Mouse (Mus musculus) bone marrow macrophage, adult 2 months (primary cell): ENCODE measurements around the gene Cfap43. TPM values are rescaled to one million over a fixed set of nuclear protein-coding genes. Genes with fewer than 3 reads are reported as not detected.
"Not testable (repeated sequence)": the region's sequence is repeated elsewhere in the genome, so short reads cannot be mapped to it uniquely, and the experiment has no call there.

ENCODE experiments used
- H3K27ac ChIP-seq: 2 replicates; pipeline ENCODE4 v1.5.1; 2012; ENCODE audit warnings: low read depth, low read length; ENCODE audit not compliant: insufficient read depth
- H3K4me1 ChIP-seq: 2 replicates; pipeline ENCODE4 v1.6.1; 2012; ENCODE audit warnings: low read length; ENCODE audit not compliant: control insufficient read depth, insufficient read depth
- H3K4me3 ChIP-seq: 2 replicates; pipeline ENCODE4 v1.5.1; 2012; ENCODE audit warnings: mild to moderate bottlenecking, low read length, moderate library complexity; ENCODE audit not compliant: insufficient read depth
- CTCF ChIP-seq: IDR thresholded peaks from 2 replicates; pipeline ENCODE4 v1.5.1; 2012; ENCODE audit warnings: low read depth, mild to moderate bottlenecking, low read length, moderate library complexity
- POLR2A ChIP-seq: IDR thresholded peaks from 2 replicates; pipeline ENCODE4 v1.6.1; 2012; ENCODE audit warnings: mild to moderate bottlenecking, low read depth, low read length, borderline replicate concordance
- polyA plus RNA-seq: library from polyadenylated mRNA; stranded (reverse); fragments of >200 nt; gene quantifications from 2 replicates; pipeline ENCODE4 v1.2.4, GENCODE M21; 2012; ENCODE audit not compliant: missing spikeins, insufficient read depth, insufficient read length

Gene Cfap43
- polyA plus RNA-seq, 1 experiment, result not detected

GRCm38 (mm10) chr19:47854796-47855783 is 64.0 kb downstream of the Cfap43 start, which contains the start of gene Gsto1:
Gene Gsto1 (plus strand): TSS chr19:47854970.
- TF ChIP-seq CTCF, result no peak
- peak; percentile 94; the same call in 1 of the 2 replicates for TF ChIP-seq POLR2A
- Histone ChIP-seq H3K27ac (peak within 1 kb of the TSS; percentile 82), H3K4me1 (peaks cover 9% of the 10 kb centered on the region), H3K4me3 (peak within 1 kb of the TSS; percentile 99)

- Histone ChIP-seq H3K4me3 (peak overlapping the region; percentile 99), H3K27ac (no peak overlapping the region), H3K4me1 (peaks cover 9% of the 10 kb centered on the region)
- TF ChIP-seq POLR2A, result no peak
- no peak for TF ChIP-seq CTCF
Observed at GRCm38 (mm10) chr19:47853951-47854795, 64.9 kb downstream of the Cfap43 start.

- TF ChIP-seq POLR2A (no peak), CTCF (no peak)
- Histone ChIP-seq H3K4me1 (peaks cover 9% of the 10 kb centered on the region), H3K27ac (no peak overlapping the region), H3K4me3 (no peak overlapping the region)
Observed at GRCm38 (mm10) chr19:47853053-47853452, 66.0 kb downstream of the Cfap43 start.

- not testable (repeated sequence) for H3K4me1 ChIP-seq, H3K27ac ChIP-seq, H3K4me3 ChIP-seq
Observed at GRCm38 (mm10) chr19:47852131-47852530, 67.0 kb downstream of the Cfap43 start.

- H3K4me3 ChIP-seq, result no peak overlapping the region
- no peak for TF ChIP-seq CTCF
- TF ChIP-seq POLR2A, result no peak
- H3K4me1 ChIP-seq, result peaks cover 3% of the 10 kb centered on the region; the same call in 1 of the 2 replicates
- no peak overlapping the region for H3K27ac ChIP-seq
Observed at GRCm38 (mm10) chr19:47849735-47850134, 69.4 kb downstream of the Cfap43 start.

GRCm38 (mm10) chr19:47841234-47841633 is 77.9 kb downstream of the Cfap43 start:
- H3K27ac ChIP-seq, H3K4me3 ChIP-seq, H3K4me1 ChIP-seq: not testable (repeated sequence)

- TF ChIP-seq CTCF, result no peak
- no peak for TF ChIP-seq POLR2A
- H3K27ac ChIP-seq, result no peak overlapping the region
- peak overlapping the region; percentile 54 for H3K4me3 ChIP-seq
- H3K4me1 ChIP-seq, result no peaks in the 10 kb centered on the region
Observed at GRCm38 (mm10) chr19:47837527-47837901, 81.6 kb downstream of the Cfap43 start.

GRCm38 (mm10) chr19:47836701-47837526 is 82.2 kb downstream of the Cfap43 start:
- H3K27ac ChIP-seq, result no peak overlapping the region
- peak overlapping the region; percentile 54 for H3K4me3 ChIP-seq
- no peak for TF ChIP-seq CTCF
- no peaks in the 10 kb centered on the region for H3K4me1 ChIP-seq

- no peaks in the 10 kb centered on the region for H3K4me1 ChIP-seq
- no peak overlapping the region for H3K27ac ChIP-seq
- H3K4me3 ChIP-seq, result no peak overlapping the region
- TF ChIP-seq POLR2A, result no peak
- TF ChIP-seq CTCF, result no peak
Observed at GRCm38 (mm10) chr19:47835776-47836175, 83.3 kb downstream of the Cfap43 start.
